Mouse (Mus musculus) liver, postnatal 0 days (tissue): ENCODE data around the gene Ttc39b. TPM values are rescaled to one million over a fixed set of nuclear protein-coding genes. Genes with fewer than 3 reads are reported as not detected.

Experiments
- ATAC-seq: fragments of 200-750 bp; cut with Nextera tagmentation; 2 replicates; pipeline ENCODE4 v1.8.0; 2017; ENCODE audit warnings: mild to moderate bottlenecking, moderate library complexity
- DNase-seq: peaks from one replicate; pipeline ENCODE4 v3.0.0-alpha.2; 2016
- H3K27ac ChIP-seq: fragments of 300-500 bp; sonication (generic); 2 replicates; pipeline ENCODE4 v1.5.1; 2014; ENCODE audit warnings: antibody characterized with exemption, moderate library complexity, mild to moderate bottlenecking, low read depth
- H3K27me3 ChIP-seq: fragments of 300-500 bp; sonication (generic); 2 replicates; pipeline ENCODE4 v1.6.1; 2014; ENCODE audit warnings: low read length, control low read depth, mixed read lengths; ENCODE audit not compliant: insufficient read depth
- H3K36me3 ChIP-seq: fragments of 300-500 bp; sonication (generic); replicated peaks from 2 replicates; pipeline ENCODE4 v1.6.1; 2014; ENCODE audit warnings: mild to moderate bottlenecking, control low read depth, low read length, moderate library complexity, mixed read lengths; ENCODE audit not compliant: insufficient read depth
- H3K4me1 ChIP-seq: fragments of 300-500 bp; sonication (generic); 2 replicates; pipeline ENCODE4 v1.6.1; 2014; ENCODE audit warnings: antibody characterized with exemption, mild to moderate bottlenecking, control low read depth; ENCODE audit not compliant: insufficient read depth
- H3K4me2 ChIP-seq: fragments of 300-500 bp; sonication (generic); 2 replicates; pipeline ENCODE4 v1.6.1; 2014; ENCODE audit warnings: low read depth, mild to moderate bottlenecking, low read length, moderate library complexity, mixed read lengths
- H3K4me3 ChIP-seq: fragments of 300-500 bp; sonication (generic); 2 replicates; pipeline ENCODE4 v1.5.1; 2014; ENCODE audit warnings: low read depth, low read length
- H3K9ac ChIP-seq: fragments of 300-500 bp; sonication (generic); replicated peaks from 2 replicates; pipeline ENCODE4 v1.6.1; 2014; ENCODE audit warnings: mild to moderate bottlenecking, moderate library complexity
- H3K9me3 ChIP-seq: fragments of 300-500 bp; sonication (generic); 2 replicates; pipeline ENCODE4 v1.6.1; 2016; ENCODE audit warnings: mild to moderate bottlenecking, control low read depth, low read length, mixed read lengths
- CTCF ChIP-seq: sonication (generic); IDR thresholded peaks from 2 replicates; pipeline ENCODE4 v1.5.1; 2016; ENCODE audit warnings: antibody characterized with exemption, low read depth
- EP300 ChIP-seq: IDR thresholded peaks from 2 replicates; pipeline ENCODE4 v1.6.1; 2016; ENCODE audit warnings: antibody characterized with exemption, low read depth, mild to moderate bottlenecking
- WGBS: fragments of 180-500 bp; shearing (Covaris S2); extraction: QIAGEN DNeasy Blood & Tissue Kit; methylation state at CpG from one replicate; pipeline ENCODE4 v1.1.7; 2014; ENCODE audit not compliant: insufficient replicate concordance; 5-methylcytosine and 5-hydroxymethylcytosine counted together
- polyA plus RNA-seq: library from polyadenylated mRNA; unstranded; fragments of >200 nt; fragmentation: Nextera tagmentation; extraction: Ambion mirVana; gene quantifications from 2 replicates; pipeline ENCODE4 v1.2.1, GENCODE M21; 2015

Gene Ttc39b
- polyA plus RNA-seq, 1 experiment from 2014 or later, result 3.0 TPM

DNA sequence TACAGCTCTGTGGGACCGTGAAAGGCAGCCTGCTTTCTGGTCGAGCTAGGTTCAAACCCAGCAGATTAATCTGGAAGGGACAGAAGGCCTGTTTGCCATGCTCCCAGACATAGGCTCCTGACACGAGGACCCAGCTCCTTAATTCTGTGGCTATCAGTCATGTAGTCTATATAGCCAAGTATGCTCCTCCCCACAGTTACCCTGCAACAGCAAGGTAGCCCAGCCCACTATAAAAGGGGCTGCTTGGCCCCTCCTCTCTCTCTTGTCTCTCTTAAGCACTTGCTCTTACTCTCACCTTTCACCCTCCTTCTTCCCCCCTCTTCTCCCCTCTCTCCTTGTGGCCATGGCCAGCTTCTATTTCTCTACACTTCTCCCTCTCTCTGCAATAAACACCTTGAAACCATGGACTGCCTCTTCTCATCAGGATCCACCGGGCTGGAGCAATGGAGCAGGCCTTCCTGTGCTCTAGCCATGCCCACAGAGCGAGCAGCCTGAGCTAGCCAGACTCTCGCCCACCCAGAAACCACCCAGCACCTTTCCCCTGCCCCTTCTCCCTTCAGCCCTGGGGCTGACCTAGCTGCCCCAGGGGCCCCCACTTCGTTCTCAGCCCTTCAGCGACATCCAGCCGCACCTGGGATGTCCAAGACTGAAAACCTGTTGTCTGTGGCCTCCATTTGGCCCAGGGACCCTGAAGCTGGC lies 51.0 kb downstream of the Ttc39b start:
- Histone ChIP-seq H3K36me3 (no peaks in the 10 kb centered on the region), H3K9ac (peak overlapping the region; percentile 47), H3K9me3 (no peaks in the 10 kb centered on the region), H3K4me3 (peak overlapping the region; percentile 27), H3K4me2 (peak overlapping the region; percentile 57), H3K4me1 (peaks cover 5% of the 10 kb centered on the region; the same call in 1 of the 2 replicates), H3K27me3 (no peaks in the 10 kb centered on the region), H3K27ac (peak overlapping the region; percentile 70)
- ATAC-seq, result peak; percentile 28
- WGBS, result 50% methylated on average over 9 of the region's 9 CpGs
- TF ChIP-seq EP300, result no peak
- TF ChIP-seq CTCF, result no peak
- no peak for DNase-seq

DNA sequence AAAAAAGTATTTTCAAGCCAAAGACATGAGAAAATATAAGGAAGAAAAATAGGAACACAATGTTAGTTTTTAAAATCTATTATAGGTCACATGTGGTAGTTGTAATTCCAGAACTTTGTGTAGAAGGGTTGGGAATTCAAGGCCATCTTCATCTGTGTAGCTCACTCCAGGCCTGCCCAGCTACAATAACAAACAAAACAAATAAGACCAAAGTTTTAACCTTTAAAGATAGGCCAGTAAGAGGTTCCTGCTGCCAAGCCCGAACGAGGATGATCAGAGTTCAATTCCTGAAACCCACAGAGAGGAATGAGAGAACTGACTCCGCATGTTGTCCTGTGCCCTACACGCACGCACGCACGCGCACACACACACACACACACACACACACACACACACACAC lies 53.6 kb downstream of the Ttc39b start:
- no peak for TF ChIP-seq EP300
- Histone ChIP-seq H3K9ac (no peak overlapping the region), H3K4me3 (no peak overlapping the region), H3K27me3 (no peaks in the 10 kb centered on the region), H3K27ac (no peak overlapping the region), H3K4me1 (peaks cover 7% of the 10 kb centered on the region), H3K4me2 (no peak overlapping the region), H3K9me3 (no peaks in the 10 kb centered on the region), H3K36me3 (no peaks in the 10 kb centered on the region)
- WGBS, result 86% methylated on average over 8 of the region's 8 CpGs
- DNase-seq, result no peak
- no peak for ATAC-seq

DNA sequence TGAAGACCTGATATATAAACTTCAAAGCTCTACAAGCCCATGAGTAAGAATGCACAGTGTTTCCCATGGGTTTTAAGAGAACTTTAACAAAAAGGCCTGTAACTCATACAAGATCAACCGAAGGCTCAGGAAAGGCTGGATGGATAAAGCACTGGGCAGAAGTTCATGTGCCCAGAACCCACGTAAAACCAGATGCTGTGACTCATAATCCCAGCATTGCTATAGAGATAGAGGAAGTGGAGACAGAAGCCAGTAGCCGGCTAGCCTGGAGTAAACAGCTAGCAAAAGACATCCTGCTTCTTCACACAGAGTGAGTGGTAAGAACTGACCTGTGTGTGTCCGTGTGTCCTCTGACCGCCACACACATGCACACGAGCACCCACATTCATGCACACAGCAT lies 54.4 kb downstream of the Ttc39b start:
- no peak overlapping the region for H3K27ac ChIP-seq
- H3K27me3 ChIP-seq, result no peaks in the 10 kb centered on the region
- ATAC-seq (no peak; the same call in 1 of the 2 replicates), DNase-seq (no peak)
- H3K4me2 ChIP-seq, result no peak overlapping the region
- no peak overlapping the region for H3K9ac ChIP-seq
- H3K36me3 ChIP-seq, result no peaks in the 10 kb centered on the region
- TF ChIP-seq EP300 (no peak), CTCF (no peak)
- WGBS, result 53% methylated on average over 6 of the region's 6 CpGs
- H3K4me1 ChIP-seq, result peaks cover 7% of the 10 kb centered on the region
- no peak overlapping the region for H3K4me3 ChIP-seq
- H3K9me3 ChIP-seq, result no peaks in the 10 kb centered on the region

DNA sequence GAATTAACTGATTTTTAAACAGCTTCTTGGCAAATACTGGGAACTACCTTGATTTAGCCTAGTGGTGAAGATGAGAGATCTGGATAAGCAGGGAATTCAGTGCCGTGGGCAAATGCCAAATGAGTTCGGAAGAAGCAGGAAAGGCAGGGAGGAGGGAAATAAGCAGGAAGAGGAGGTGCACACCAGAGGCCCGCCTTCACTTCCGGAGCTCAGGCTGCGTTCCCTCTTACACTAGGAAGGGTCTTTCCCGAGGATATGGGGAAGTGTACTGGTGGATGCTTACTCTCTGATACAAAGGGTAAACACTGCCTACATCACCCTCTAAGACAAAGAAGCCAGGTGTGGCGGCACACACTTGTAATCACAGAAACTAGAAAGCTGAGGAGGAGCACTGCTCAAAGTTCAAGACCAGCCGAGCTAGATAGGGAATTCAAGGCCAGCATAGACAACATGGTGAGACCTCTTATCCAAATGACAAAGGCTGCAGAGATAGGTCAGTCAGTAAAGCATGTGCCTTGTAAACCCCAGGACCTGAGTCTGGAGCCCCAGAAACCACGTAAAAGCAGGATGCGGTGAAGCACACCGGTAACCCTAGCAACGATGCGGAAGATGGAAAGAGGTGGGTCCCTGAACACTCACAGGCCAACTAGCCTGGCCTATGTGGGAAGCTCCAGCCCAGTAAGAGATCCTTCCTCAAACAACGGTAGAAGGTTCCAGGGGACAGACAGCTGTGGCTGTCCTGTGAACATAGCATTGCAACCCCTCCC lies 57.9 kb downstream of the Ttc39b start:
- no peak for TF ChIP-seq EP300
- TF ChIP-seq CTCF, result no peak
- Histone ChIP-seq H3K27me3 (no peaks in the 10 kb centered on the region), H3K4me2 (0 out of 2 replicates have a peak overlapping the region, but pooled peaks have one; percentile 5), H3K9ac (no peak overlapping the region), H3K9me3 (no peaks in the 10 kb centered on the region), H3K36me3 (no peaks in the 10 kb centered on the region), H3K4me1 (peaks cover 3% of the 10 kb centered on the region; the same call in 1 of the 2 replicates), H3K27ac (no peak overlapping the region), H3K4me3 (no peak overlapping the region)
- DNase-seq (no peak), ATAC-seq (no peak)
- WGBS, result 49% methylated on average over 14 of the region's 14 CpGs

DNA sequence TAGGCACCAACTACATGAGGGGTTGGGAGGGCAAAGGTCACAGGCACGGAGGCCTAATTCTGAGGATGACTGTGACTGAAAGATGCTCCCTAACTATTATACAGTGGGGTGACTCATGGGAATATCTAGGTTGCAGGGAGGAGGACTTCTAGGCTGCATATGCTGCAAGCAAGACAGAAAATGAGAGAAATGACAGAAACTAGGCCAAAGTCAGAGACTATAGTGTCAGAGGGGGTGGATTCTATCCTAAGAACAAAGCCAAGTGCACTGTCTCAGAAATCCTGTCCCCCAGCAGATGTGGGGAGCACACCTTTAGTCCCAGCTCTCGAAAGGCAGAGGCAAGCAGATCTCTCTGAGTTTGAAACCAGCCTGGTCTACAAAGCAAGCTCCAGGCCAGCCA lies 59.2 kb downstream of the Ttc39b start:
- TF ChIP-seq CTCF (no peak), EP300 (no peak)
- no peaks in the 10 kb centered on the region for H3K36me3 ChIP-seq
- 78% methylated on average over 2 of the region's 2 CpGs for WGBS
- no peak for DNase-seq
- no peaks in the 10 kb centered on the region for H3K27me3 ChIP-seq
- H3K4me1 ChIP-seq, result peaks cover 3% of the 10 kb centered on the region; the same call in 1 of the 2 replicates
- no peak for ATAC-seq
- no peak overlapping the region for H3K4me2 ChIP-seq
- no peak overlapping the region for H3K4me3 ChIP-seq
- no peak overlapping the region for H3K9ac ChIP-seq
- H3K9me3 ChIP-seq, result no peaks in the 10 kb centered on the region
- no peak overlapping the region for H3K27ac ChIP-seq

DNA sequence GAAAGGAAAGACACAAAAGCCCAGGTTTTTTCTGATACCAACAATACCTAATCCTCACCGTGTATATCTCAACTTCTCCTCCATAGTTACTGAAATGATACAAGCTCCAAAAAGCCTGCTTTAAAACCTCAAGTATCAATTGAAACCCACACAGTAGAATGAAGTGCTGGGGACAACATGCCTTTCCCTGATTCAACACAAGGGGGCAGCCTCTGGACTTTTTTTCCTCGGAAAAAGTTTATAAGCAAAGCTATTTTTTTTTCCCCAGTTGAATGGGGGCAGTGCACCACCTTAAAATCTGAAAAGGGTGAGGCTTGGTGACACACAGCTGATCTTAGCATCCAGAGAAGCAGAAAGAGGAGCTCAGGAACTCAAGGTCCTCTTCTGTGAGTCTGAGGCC lies 62.1 kb downstream of the Ttc39b start:
- H3K9ac ChIP-seq, result no peak overlapping the region
- 10% methylated on average over 2 of the region's 2 CpGs for WGBS
- no peaks in the 10 kb centered on the region for H3K9me3 ChIP-seq
- DNase-seq, result peak; percentile 45
- no peak overlapping the region for H3K4me3 ChIP-seq
- H3K27ac ChIP-seq, result no peak overlapping the region
- peaks cover 3% of the 10 kb centered on the region; the same call in 1 of the 2 replicates for H3K4me1 ChIP-seq
- H3K36me3 ChIP-seq, result no peaks in the 10 kb centered on the region
- ATAC-seq, result no peak
- H3K4me2 ChIP-seq, result no peak overlapping the region
- TF ChIP-seq CTCF (peak; percentile 63), EP300 (no peak)
- no peaks in the 10 kb centered on the region for H3K27me3 ChIP-seq
